Mouse (Mus musculus): Measurements from ENCODE around the gene Axin2. TPM values are rescaled to one million over a fixed set of nuclear protein-coding genes. Genes with fewer than 3 reads are reported as not detected.

The Axin2 gene
- total RNA-seq, 2 experiments from 2014 or later = 30.4 to 41.8 TPM

DNA sequence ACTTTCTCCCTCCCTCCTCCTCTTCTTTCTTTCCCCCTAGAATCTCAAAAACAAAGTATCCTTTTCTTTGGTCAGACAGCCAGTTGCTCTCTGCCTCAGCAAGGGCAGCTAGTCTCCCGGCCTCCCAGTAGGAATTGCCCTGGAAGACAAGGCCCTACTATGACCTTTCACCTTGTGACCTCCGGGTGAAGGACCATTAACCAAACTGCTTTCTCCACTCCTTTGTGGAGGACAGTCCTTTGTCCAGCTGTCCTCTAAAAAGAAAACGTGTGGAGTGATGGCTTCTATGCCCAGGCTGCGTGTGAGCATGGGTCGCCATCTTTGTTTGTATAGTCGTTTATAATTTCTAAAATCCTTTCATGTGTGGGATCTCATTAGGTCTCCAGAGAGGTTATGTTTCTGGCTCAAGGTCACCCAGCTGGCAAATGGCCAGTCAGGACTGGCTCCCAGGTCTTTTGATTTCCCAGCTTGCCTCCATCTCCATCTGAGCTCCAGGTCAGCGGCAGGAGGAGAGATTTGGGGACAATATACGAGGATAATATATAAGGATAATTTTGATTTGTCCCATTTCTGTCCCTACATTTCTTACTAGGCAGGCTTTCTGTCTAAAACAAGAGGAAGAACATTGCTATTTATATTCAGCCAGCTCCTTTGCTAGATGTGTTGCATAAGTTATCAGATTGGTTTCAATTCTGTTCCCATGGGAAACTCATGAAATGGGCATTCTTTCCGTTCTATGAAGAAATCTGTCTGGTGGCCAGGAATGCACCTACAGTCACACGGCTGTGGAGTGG, 75.2 kb downstream of the Axin2 start:
- DNase-seq (ENCODE audit: low spot score in 2 of 2) = peak; percentile 45 to 77
- intact Hi-C loops (cut with DNase I) = no loop called here

DNA sequence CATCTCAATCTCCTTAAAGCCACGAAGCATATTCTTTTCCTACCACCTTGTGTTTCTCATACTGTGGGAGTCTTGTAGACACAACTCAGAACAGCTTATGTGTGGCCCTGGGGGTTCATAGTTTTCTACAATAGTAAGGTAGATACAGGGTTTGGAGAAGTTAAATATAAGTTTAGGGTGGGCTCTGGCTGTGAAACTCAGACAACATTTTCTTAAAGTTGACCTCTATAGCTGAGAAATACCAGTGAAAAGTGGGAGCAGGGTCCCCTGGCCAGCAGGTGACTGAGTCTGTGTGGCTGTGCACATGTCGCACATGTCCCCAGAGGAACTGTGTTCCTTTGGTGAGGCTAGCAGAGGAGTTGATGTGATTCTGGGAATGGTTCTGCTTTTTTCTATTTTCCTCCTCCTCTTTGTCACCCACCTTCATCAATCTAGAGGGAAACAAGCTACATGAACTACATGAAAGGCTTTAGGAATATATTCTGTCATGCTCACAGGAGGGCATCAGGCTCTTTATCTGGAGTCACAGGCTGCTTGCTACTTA, 75.9 kb downstream of the Axin2 start:
- intact Hi-C loops (cut with DNase I) = no loop called here
- no peak for DNase-seq (ENCODE audit: low spot score in 2 of 2)

DNA sequence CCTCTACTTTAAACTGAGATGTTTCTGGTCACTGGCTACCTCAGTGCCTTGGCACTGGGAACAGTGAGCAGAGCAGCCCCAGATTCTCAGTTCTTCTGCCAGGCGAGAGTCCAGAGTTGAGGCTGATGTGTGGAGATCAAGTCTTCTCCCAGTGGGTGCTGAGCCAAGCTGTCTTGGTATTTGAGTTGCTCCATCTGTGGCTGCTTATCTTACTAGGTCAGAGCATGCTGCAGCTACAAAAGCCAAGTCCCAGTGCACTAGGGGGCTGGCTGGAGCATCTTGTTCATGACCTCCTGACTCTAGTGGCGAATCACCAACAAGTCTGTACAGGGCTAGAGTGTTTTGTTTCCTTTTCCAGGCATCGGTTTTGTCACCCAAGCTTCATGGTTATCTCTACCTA, 77.7 kb downstream of the Axin2 start:
- intact Hi-C loops (cut with DNase I) = no loop called here
- no peak for DNase-seq (ENCODE audit: low spot score in 2 of 2)

Other genes with a start within 250 kb of the Axin2 start
- not detected for gene E030025P04Rik, start 224.0 kb downstream of the Axin2 start, total RNA-seq (2021)